Mouse (Mus musculus) bone marrow macrophage, adult 2 months (primary cell): ENCODE results near the gene Fanci.

ENCODE experiments used
- CTCF ChIP-seq: IDR thresholded peaks from 2 replicates; pipeline ENCODE4 v1.5.1; 2012; ENCODE audit warnings: low read depth, mild to moderate bottlenecking, low read length, moderate library complexity
- POLR2A ChIP-seq: IDR thresholded peaks from 2 replicates; pipeline ENCODE4 v1.6.1; 2012; ENCODE audit warnings: mild to moderate bottlenecking, low read depth, low read length, borderline replicate concordance

- TF ChIP-seq CTCF: no peak
- no peak for TF ChIP-seq POLR2A
These were observed 106.0 kb downstream of the Fanci start for GRCm38 (mm10) chr7:79497701-79498115.
